Mouse (Mus musculus) urinary bladder, postnatal 10 days (tissue): ENCODE measurements around the gene Adgrf1.

Experiments used
- DNase-seq: peaks from one replicate; pipeline ENCODE4 v3.0.0; 2022; ENCODE audit warnings: low spot score

The Adgrf1 gene

DNA sequence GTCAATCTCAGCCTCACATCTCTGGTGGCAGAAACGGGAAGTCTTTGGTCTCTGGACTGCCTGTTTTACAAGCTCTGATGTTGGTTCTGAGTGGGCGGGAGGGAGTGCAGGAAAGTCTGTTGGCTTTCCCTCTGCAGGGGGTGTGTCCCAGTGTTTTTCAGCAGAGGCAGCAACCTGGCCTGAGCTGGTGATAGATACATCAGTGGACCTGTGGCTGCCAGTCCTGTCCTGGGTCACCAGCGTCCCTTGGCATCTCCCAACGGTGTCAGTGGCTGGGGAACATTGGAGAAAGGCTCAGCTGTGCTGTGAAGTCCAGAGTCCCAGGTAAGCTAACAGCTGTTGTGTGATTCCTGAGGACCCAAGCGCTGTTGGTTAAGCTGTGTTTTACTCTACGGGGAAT, at the start of gene Adgrf1:
Gene Adgrf1 (plus strand): TSS at position 169 of the 400 bp plus-strand sequence.
- DNase-seq: no peak

- DNase-seq: no peak
These were observed 44.0 kb upstream of the Adgrf1 start for GRCm38 (mm10) chr17:43226101-43226500.

GRCm38 (mm10) chr17:43229621-43230513, 40.3 kb upstream of the Adgrf1 start:
- DNase-seq: no peak

- no peak for DNase-seq
These were observed 39.3 kb upstream of the Adgrf1 start for GRCm38 (mm10) chr17:43230821-43231220.

GRCm38 (mm10) chr17:43232769-43233168, 37.4 kb upstream of the Adgrf1 start:
- DNase-seq: no peak

DNA sequence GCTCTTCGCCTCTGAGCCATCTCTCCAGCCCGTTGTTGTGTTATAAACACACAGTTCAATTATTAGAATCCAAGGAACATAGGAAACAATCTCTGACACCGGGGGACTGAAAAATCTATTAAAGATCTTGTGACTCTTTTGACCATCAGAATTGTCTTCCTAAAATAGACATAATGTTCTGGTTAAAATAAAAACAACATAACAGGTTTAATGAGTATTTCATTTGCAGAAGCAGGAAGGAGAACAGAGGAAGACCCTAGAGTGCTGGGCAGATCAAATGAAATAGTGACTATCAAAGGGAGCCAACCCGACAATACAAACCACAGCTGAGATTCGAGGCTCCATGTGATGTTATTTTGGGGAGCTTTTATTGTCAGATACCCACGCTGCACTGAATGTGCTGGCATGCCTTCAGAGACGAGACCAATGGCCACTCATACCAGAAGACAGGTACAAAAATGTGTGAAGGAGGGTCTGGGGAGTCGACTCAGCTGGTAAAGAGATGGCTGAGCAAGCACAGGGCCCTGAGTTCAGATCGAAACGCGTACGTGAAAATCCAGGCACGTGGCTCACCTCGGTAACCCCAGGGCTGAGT, 33.4 kb upstream of the Adgrf1 start:
- no peak for DNase-seq

- no peak for DNase-seq
These were observed 31.1 kb upstream of the Adgrf1 start for GRCm38 (mm10) chr17:43239035-43239434.

DNA sequence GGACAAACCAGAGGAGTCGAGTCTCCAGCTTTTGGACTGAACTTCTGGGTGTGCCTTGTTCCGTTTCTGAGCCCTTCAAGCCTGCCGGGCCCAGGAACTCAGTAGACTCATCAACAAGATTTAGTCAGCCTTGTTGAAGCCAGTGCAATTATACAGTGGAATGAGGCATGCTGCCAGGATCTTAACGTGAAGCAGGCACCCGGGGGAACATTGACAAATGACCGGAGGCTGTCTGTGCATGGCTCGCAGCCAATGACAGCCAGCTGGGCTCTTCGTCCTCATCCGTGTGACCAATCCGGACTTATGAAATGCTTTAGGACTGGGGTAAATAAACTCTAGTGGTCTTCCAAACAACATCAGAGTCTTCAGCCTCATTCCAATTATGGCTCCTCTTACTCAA, 29.0 kb upstream of the Adgrf1 start:
- no peak for DNase-seq

DNA sequence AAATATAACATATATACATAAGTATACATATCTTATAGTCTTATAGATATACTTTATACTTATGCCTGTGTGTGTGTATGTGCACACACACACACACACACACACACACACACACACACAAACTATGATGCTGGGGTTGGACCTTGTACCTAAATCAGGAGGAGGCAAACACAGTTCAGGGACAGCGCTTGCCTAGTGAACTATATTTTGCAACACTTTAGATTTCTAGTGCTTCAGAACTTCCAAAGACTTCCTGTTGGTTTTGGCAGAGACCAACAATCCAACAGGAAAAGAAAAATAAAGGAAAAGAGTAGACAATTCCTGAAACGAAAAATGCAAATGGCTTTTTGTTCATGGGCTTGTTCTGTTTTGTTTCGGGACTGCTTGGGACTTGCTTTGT, 27.5 kb upstream of the Adgrf1 start:
- DNase-seq: no peak

DNA sequence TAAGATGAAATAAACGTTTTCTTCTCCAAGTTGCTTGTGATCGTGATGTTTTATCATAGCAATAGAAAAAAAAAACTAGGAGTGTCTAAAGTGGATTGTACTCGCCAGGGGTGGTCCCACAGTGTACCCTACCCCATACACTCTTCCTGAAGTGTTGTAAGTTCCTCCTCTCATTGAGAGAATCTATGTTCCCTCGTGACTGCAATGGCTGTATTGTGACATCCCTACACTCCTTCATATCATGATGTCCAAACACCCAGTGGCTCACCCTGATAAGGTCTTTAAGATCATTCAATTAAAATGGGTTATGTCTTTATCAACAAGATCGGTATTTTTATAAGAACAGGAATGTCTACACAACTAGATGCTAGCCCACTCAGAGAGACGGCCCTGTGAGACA, 24.8 kb upstream of the Adgrf1 start:
- no peak for DNase-seq

GRCm38 (mm10) chr17:43247245-43247644, 22.9 kb upstream of the Adgrf1 start:
- no peak for DNase-seq

GRCm38 (mm10) chr17:43249645-43250044, 20.5 kb upstream of the Adgrf1 start:
- no peak for DNase-seq

GRCm38 (mm10) chr17:43251249-43252125, 18.6 kb upstream of the Adgrf1 start:
- no peak for DNase-seq

DNA sequence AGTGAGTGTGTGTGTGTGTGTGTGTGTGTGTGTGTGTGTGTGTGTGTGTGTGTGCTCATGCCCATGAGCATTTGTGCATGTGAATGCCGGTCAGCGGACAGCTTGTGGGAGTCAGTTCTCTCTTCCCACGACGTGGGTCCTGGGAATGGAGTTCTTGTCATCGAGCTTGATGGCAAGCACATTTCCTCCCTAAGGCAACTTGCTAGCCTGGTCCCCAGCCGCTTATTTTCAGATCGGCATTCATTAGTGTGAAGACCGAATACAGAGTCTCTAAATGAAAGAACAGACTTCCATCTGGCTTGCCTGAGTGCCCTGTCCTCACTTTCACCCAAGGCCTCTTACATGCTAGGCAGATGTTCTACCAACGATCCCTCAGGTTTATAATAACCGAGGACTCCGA, 17.3 kb upstream of the Adgrf1 start:
- DNase-seq: no peak

DNA sequence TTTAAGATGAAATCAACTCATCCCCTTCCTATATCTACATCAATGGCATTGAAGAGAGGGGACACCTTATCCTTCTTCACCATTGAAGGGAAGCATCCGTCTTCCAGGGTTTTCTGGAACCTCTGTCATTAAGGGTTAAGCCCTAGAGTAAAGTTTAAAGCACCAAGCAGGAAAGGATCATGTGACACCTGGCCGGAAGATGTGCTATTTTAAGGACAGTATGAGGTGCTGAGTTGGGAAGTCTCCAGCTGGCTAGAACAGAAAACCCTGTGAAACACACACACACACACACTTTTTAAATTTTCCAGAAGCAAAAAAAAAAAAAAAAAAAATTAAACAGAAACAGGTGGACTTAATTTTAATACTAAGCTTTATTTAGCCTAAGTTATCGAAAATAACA, 15.9 kb upstream of the Adgrf1 start:
- DNase-seq: no peak

GRCm38 (mm10) chr17:43256536-43257135, 13.5 kb upstream of the Adgrf1 start:
- DNase-seq: no peak

DNA sequence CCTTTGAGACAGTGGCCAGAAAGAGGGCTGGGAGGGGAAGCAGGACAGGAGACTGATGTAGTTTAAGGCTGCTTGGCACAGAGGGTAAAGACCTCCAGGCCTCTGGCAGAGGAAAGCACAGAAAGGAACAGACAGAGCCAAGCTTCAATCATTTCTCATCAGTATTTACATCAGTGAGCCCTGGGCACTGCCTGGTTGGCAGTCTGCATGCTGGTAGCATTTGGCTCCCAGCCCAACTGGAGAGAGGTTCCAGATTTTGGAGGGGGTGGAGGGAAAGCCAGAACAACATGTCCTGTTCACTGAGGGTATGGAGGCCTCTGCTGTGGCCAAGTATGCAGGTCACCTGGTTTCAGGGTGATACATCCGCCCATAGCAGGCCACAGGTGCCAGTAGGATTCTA, 12.4 kb upstream of the Adgrf1 start:
- no peak for DNase-seq

DNA sequence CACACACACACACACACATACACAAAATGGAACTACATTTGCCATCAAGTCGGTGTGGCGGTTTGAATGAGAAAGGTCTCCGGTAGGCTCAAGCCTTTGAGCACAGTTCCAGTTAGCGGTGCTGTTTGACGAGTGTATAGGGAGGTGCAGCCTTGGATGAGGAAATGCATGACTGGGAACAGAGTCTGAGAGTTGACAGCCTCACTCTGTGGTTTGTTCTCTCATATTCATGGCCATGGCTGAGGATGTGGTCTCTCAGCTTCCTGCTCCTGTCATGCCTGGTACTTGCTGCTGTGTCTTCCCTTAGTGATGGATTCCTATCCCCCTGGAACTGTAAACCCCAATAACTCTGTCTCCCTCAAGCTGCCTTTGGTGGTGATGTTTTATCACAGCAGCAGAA, 8.2 kb upstream of the Adgrf1 start:
- no peak for DNase-seq

DNA sequence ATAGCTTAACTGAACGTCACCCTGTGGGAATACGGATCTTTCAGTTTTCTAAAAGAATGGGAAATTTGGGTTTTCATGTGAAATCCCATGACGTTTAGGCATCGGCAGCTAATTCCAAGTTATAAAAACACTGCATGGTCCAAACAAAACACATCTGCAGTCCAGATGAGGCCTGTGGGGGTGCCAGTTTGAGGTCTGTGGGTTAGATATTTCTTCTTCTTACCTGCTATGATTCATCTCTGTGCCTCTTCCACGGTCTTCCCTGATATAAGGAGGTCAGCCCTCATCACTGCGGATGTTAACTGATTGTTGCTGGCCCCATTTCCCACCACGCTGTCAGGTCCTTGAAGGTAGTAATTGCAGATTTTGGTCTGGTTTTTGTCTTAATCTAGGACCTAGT, 5.4 kb upstream of the Adgrf1 start:
- no peak for DNase-seq

GRCm38 (mm10) chr17:43265178-43265837, 4.8 kb upstream of the Adgrf1 start:
- DNase-seq: peak; percentile 27

- no peak for DNase-seq
These were observed 4.2 kb upstream of the Adgrf1 start for GRCm38 (mm10) chr17:43265944-43266343.

DNA sequence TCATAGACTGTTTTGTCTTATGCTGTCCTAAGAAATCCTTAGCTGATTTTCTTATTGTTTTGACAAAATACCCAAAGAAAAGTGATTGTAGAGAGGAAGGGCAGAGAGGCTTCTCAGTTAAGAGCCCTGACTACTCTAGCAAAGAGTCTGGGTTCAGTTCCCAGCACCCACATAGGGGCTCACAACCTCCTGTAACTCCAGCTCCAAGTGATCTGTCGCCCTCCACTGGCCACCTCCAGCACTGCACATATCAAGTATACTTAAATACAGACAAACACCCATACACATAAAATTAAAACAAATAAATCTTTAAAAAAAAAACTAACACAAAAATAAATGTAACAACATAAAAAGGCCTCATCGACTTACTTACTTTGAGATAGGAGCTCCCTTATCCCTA, 3.5 kb upstream of the Adgrf1 start:
- no peak for DNase-seq
